Mouse (Mus musculus): ENCODE results near the gene Aox4.
A peak's percentile ranks its signal among the peaks of the same experiment; 100 is the strongest.

Gene Aox4

DNA sequence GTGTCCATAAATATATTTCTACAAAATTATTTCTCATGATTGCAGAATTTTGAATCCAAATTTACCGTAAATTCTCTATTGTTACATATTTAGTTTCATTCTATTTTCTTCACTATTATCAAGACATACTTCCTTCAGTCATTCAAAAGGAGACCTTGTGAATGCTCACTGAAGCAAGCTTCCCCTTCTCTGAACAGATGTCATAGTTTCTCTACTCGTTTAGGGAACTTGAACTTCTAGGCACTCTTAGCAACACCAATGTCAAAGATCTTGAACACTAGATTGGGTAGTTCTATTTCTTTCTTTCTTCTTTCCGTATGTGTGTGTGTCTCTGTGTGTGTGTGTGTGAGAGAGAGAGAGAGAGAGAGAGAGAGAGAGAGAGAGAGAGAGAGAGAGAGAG, 34.3 kb downstream of the Aox4 start:
- no peak for DNase-seq (ENCODE audit: low spot score)

DNA sequence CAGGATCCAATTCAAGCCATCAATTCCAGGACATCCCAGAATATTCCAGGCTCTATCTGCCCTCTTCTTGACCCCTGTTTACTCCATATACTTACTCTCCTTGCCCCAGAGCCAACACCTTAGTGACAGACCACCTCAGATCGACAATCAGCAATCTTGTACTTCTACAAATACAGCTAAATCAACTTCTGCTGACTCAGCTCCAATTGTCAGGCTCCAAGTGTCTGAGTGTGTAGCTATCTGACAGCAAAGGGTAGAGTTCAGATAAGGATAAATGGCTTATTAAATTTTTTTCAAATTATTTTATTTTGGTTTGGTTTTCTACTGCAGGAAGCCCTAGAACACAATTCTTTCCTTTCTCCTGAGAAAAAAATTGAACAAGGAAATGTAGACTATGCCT, 38.3 kb downstream of the Aox4 start:
- DNase-seq (ENCODE audit: low spot score), result no peak

DNA sequence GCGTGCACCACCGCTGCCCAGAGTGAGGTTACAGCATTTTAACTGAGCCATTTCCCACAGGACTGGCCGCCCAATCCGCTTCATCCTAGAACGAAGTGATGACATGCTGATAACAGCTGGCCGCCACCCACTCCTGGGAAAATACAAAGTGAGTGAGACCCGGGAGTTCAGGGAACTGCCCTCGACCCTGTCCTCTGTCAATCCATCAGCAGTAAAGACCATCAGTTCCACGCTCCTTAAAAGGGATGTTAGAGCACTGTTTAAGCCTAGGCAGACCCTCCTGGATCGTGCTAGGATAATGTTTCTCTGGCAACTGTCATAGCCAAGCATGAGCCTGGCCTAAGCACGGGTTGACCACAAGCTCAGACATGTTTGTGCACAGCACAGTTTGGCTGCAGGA, 43.3 kb downstream of the Aox4 start:
- no peak for DNase-seq (ENCODE audit: low spot score)

DNA sequence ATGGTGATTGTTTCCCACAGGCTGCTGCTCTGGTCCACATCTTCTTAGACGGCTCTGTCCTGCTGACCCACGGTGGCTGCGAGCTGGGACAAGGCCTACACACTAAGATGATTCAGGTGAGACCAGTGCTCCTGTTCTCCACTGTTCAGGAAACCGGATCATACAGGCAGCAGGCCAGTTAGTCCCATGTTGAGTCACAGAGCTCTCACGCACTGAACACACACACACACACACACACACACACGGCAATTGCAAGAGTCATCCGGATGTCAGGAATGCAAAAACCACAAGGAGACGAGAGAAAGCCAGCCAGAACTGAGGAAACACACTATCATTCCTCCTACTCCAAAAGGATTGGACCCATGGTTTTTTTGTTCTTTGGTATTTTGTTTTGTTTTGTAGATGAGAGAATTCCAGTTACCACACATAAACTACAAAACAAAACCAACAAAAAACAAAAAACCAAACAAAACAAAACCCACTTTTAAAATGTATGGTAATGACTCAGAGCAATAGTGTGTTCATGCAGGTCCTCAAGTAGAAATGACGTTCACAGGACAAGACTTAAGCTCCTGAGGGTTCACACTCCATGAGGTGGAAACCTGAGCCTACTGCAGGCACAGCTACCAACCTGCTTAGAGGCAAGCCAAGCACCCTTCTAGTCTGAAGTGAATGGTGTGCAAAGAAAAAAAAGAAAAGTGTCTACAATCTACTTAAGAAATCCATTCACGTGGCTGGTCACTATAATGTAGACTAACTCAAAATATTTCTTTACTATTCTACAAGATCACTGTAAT, 47.2 kb downstream of the Aox4 start:
- DNase-seq (ENCODE audit: low spot score), result no peak

DNA sequence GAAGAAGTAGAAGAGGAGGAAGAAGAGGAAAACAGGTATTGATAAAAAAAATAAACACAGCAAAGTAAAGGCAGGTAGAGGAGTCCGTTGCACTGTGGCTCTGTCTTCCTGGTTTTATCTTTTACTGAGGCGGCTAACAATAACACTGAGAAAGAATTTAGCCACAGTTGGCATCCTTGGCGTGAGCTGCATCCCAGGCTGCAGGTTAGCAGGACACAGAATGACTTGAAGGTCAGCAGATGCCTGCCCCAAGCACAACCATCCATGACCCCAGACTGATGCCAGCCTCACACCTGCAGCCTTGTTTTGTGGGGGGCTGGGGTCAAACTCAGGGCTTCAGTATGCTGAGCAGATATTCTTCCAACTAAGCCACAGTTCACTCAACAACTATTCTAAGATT, 50.1 kb downstream of the Aox4 start:
- no peak for DNase-seq (ENCODE audit: low spot score)

DNA sequence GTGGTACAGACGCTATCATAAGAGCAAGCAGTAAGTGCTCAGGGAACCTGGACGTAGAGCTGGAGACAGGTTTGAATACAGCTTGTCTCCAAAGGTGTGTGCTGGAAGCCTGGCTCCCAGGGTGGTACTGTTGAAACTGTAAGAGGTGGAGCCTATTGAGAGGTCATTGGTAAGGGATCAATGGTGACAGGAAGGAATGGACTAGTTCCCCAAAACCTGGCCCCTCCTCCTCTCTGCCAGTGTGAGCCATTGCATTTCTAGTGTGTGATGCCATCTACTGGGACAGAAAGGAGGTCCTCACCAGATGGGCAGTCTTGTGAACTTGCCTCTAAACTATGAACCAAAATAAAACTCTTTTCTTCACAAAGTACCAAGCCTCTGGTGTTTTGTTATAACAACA, 58.0 kb downstream of the Aox4 start:
- no peak for DNase-seq (ENCODE audit: low spot score)

DNA sequence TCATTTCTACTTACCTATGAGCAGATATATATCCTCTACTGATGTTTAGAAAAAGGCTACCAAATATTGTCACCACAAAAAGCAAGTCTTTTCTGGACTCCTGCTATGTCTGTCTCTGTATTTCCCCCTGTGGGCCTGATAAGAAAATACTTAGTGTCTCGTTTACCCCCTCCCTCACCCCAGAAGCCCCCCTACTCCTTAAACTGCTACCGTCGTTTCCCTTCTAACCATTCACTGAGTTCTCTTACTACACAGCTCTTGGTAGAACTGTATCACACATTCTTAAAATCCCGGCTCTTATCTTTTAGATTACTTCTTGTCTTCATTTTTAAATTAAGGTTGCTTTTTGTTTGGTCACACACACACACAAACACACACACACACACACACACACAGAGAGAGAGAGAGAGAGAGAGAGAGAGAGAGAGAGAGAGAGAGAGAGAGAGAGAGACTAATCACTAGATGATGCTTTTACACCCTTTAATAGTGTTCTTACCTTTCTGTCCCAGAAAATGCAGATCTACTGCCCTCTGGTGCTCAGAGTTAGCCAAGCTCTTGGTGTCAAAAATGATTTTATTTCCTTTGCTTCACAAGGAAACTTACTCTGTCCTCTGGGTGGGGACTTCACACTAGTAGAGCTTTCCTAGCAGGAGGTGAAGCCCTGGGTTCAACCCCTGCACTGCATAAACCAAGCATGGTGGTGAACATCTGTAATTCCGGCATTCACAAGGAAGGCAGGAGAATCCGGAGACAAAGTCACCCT, 60.8 kb downstream of the Aox4 start:
- DNase-seq (ENCODE audit: low spot score), result peak; percentile 55

DNA sequence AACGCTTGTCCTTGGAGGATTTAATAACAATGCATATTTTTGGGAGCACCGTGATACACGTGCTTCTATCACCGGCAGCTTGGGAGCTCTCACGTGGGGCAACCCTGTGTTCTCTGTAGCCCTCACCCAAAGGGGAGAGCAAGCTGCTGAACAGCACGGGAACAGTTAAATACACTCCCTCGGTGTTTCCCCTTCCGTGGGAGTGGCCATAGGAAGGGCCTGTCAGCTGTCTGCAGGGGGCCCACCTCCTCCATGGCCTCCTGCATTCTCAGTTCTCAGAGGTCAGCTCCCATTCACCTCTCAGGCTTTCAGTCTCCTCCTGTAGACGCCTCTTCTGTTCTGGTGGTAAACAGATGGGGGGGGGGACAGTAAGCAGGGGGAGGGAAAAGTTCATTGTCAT, 65.7 kb downstream of the Aox4 start:
- DNase-seq (ENCODE audit: low spot score), result no peak

DNA sequence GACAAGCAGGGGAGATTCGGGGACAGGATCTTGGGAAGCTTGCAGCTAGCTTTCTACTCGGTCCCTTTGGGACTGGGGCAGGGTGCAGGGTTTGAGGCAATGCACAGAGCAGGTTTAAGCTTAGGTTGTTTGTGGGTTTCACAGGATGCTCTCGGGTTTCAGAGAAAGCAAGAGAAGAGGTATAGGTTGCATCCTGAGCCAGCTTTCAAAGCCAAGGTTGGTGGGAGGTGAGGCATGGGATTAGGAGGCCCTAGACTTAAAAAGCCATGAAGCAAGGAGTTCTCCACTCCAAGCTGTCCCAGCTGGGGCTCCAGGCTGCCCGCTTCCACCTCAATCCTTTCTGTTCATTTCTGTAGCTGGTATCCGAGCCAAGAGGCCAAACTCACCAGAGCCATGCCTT, 67.8 kb downstream of the Aox4 start, which contains the start of gene Aox2:
Gene Aox2 (plus strand): TSS at position 301 of the 400 bp plus-strand sequence.
- DNase-seq (ENCODE audit: low spot score), result no peak

DNA sequence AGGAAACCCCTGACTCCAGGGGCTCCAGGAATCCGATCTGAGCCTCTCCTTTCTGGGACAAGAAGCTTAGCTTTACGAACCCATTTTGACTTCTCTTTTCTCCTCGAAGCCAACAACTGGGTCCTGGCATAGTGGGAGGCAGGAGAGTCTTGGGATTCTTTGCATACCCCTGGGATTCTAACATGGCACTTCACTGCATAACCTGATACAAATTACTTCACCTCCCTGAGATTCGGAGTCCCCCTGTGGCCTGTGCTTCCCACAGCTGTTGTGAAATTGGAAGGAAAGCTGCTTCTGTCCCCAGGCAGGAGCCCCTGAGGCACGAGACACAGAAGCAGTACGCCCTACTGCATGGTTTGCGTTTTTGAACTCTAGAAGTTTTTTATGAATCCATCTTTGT, 68.3 kb downstream of the Aox4 start:
- no peak for DNase-seq (ENCODE audit: low spot score)

DNA sequence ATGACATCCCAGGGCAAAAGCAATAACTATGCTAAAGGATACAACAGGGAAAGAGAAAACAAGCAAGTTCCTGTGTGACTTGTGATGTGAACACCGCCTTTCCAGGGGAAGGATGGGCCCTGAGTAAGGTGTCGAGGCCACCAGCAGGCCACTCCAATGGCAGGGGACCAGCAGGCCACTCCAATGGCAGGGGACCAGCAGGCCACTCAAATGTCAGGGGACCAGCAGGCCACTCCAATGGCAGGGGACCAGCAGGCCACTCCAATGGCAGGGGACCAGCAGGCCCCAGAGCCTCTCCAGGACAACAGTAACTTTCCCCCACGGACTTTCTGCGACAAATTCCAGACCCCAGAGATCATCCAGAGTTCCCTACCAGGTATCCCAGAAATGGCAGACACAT, 70.2 kb downstream of the Aox4 start:
- DNase-seq (ENCODE audit: low spot score), result no peak

DNA sequence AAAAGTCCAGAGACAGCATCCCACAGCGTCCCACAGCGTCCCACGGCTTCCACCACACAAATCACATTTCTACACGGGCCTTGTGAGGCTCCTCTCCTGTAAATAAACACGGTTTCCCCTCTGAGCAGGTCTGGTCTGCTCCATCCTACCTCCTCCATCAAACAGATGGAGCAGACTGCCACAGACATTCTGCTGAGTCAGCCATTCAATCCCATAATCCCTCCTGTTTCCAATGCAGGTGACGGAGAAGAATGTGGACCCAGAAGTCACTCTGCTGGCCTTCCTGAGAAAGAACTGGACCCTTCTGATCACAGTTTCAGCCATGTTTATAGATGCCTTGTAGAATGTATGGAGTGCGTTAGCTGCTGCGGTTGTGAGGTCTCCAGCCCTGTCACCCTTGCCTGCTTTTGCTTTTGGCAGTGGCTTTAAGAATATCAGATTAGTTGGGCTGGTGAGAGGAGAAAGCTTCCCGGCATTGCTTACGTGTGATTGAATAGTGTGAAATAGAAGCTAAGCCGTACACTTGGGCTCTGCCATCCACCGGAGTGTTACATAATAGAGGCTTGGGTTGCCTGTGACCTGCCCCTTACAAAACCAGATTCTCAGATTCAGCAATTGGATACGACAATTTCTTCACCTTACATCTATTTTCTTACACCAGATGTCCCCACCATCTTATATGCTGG, 70.9 kb downstream of the Aox4 start:
- DNase-seq (ENCODE audit: low spot score), result no peak

DNA sequence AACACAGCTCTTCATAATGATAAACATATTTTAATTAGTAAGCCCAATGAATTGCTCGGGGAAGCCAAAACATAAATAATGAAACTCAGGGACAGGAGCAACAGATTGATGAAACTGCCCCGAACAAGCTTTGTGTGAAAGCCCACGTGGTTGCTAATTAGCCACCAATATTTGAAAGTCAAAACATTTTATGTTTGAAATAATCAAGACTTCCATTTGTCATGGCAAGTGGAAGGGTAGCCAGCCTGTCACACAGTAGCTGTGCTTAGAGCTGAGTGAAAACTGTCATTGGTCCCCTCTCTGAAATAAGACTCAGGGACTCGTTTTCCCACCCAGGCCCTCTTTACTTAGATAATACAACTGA, 71.4 kb downstream of the Aox4 start:
- no peak for DNase-seq (ENCODE audit: low spot score)

DNA sequence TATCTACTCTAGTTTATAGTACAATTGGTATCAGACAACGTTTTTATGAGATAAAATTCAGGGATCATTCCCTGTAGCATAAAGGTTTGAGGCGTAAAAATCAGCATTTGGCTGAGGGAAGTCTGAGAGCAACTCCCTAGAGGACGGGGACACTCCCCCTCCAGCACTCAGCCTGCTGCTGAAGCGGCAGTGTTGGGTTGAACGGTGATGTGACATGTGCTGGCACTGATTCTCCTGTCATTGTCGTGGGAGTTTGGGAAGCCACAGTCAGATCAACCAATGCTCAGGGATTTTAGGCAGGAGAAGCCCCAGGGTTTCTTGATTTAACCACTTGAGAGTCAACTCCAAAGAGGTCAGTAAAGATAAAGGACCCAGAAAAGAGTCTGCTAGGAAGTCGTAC, 74.3 kb downstream of the Aox4 start:
- no peak for DNase-seq (ENCODE audit: low spot score)

DNA sequence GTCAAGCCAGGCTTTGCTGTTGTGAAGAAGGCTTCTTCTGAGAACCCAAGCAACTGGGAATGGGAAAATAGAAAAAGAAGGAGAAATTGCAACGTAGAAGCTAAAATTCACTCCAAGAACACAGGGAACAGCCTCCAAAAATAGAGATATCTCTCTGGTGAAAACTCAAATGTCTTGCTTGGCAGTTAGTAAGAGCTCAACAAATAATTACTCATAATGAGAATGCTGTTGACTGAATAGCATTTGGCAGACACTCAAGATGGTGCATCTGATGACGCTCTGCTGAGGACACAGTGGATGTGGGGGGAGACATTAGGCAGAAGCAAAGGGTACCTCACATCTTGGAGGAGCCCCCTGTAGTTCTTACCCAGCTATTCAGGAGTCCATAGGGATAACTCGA, 77.9 kb downstream of the Aox4 start:
- DNase-seq (ENCODE audit: low spot score), result no peak

DNA sequence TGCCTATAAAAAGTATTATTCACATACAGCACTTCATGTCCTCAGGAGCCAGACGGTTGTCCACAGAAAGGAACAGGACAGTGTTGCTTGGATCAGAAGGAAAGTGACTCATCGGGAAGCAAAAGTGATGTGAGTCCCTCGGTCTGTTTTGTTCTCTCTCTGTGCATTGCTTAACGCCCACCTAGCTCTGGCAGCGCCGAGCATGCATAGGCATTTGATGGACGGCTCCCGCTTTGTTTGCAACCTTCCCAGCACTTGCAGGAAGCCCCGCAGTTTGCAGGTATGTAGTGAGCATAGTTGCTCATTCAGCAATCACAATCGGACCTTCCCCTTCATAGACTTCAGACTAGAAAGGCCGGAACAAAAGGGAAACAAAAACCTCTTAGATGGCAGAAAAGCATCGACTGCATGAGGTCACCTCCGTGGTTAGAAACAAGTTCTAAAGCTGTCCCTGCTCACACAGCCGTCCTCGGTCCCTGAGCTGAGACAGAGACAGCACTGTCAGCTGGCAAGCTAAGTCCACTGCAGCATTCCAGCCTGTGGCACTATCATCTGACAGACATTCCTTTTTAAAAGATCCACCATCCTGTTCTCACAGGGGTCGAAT, 79.8 kb downstream of the Aox4 start:
- no peak for DNase-seq (ENCODE audit: low spot score)

DNA sequence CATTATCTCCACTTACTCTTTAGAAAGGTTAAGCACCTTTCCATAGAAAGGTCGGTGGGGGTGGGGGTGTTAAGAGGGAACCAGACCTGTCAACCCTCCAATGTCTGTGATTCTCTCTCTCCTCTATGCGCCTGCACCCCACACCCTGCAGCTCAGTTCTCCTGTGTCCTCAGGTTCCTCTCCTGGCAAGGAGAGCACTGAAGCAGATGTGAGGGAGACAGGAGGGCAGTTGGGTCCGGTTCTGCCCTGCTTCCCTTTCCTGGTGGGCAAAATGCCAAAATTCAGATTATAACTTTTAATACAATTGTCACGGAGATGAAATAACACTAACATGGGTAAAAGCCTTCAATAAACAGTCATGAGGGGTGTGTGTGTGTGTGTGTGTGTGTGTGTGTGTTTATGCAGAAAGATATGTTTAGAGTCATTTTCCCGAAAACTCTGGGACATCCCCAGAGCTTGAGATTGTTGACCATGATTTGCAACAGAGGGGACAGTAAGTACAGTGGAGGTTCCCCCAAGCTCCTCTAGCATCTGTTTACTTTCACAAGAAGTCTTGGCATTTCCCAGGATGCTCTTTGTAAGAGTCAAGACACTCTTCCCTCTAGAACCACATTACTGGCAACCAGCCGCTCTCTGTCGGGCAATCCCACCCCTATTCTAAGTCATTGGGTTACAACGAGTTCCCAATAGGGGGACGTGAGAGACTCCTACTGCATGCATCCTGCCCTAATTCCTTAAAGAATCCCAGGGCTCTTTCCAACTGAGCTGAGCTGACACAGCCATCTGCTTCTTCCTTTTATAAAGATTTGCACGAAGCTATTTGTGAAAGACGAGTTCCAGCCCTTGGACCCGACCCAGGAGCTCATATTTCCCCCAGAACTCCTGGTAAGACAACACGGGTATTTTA, 81.5 kb downstream of the Aox4 start:
- no peak for DNase-seq (ENCODE audit: low spot score)

DNA sequence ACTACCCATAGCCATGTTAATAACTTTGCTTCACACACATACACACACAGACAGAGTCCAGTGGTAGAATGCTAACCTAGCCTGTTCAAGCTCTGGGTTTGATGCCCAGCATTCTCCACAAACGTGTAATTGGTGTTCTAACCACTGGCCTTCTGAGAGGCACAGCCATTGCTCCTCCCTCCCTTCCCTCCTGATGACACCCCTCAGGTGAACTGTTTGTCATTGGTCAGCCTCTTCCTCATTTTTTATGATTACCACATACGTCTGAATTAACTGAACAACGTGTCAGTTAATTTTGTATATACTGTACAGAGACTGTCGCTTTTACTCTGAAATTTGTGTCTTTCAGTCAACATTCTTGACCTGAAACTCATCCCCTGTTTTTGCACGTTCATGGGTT, 84.5 kb downstream of the Aox4 start:
- DNase-seq (ENCODE audit: low spot score), result no peak

DNA sequence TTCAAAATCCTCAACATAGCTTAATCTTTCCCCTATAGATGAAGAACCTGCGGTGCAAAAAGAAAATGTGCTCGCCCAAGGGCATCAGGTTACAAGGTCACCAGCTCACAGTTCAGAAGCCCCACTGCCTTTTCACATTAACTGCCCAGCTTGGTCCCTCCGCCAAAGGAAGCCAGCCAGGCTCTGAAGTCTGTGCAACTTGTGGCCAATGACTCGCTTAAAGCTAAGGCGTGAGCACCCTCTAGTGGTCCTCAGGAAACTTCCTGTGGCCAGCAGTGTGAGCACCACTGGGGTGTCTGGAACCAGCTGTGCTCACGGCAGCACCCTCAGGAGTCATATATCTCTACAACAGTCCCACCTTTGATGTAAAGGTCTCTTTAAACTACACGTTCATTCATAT, 86.1 kb downstream of the Aox4 start:
- peak; percentile 62 for DNase-seq (ENCODE audit: low spot score)

DNA sequence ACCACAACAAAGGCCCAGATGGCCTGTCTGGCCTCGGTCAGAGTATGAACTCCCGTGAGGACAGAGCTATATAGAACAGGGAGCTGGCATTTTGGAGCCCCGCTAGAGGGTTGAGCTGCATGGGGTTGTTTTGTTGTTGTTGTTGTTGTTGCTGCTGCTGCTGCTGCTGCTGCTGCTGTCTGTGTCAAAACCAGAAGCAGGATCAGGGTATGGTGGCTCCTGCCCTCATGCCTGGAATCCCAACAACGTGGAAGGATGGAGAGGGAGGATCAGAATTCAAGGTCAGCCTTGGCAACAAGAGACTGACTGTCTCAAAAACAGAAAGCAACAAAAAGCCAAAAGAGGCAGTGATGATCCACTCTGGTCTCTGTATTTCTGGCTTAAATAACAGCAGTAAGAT, 86.6 kb downstream of the Aox4 start:
- DNase-seq (ENCODE audit: low spot score), result no peak

DNA sequence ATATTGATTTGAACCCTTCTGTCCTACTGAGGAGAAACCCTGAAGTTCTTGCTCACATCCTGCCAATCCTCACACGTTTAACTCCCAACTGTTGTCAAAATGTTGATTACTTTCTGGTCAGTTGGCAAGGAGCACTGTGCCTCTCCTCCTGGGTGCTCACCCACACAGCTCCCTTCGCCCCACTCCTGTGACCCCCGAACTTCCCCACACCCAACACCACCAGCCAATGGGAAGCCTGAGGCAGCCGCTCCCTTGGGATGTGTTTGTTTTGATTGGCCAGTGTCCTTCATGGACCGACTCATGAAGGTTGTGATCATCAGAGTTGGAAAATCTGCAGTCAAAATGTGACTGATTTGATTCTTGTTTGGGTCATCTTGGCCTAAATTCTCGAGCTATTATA, 88.2 kb downstream of the Aox4 start:
- no peak for DNase-seq (ENCODE audit: low spot score)

DNA sequence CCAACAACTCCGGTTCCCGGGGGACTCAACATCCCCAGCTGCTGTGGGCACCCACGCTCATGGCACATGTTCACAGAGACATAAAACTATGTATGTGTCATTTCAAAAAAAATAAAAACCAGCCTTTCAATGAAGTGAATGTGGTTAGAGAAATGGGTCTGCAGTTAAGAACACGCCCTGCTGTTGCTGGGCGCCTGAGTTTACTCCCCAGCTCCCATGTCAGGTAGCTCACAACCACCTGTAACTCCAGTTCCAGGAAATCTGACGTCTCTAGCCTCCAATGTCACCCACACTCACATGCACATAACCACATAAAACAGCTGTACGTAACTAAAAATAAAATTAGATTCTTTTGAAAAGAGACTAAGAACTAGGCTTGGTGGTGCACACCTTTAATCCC, 90.9 kb downstream of the Aox4 start:
- DNase-seq (ENCODE audit: low spot score), result no peak

All from MN1 (cell line).